Mouse (Mus musculus) bone marrow, adult 2 months (tissue): ENCODE results near the gene Pde4d.

ENCODE experiments used
- CTCF ChIP-seq: fragments of 200-500 bp; IDR thresholded peaks from 2 replicates; pipeline ENCODE4 v1.5.1; 2011; ENCODE audit warnings: low read length, control low read depth; ENCODE audit not compliant: control insufficient read depth, insufficient read depth
- POLR2A ChIP-seq: fragments of 200-500 bp; IDR thresholded peaks from 2 replicates; pipeline ENCODE4 v1.6.1; 2011; ENCODE audit warnings: low read depth, mild to moderate bottlenecking, control low read depth, low read length, borderline replicate concordance; ENCODE audit not compliant: control insufficient read depth

GRCm38 (mm10) chr13:108825501-108825900 is 375.8 kb downstream of the Pde4d start:
- no peak for TF ChIP-seq POLR2A
- no peak for TF ChIP-seq CTCF
